Mouse (Mus musculus) hindbrain, embryonic 13.5 days (tissue): ENCODE data around the gene Dnmt3b. TPM values are rescaled to one million over a fixed set of nuclear protein-coding genes. Genes with fewer than 3 reads are reported as not detected.

Experiments used
- ATAC-seq: fragments of 200-750 bp; cut with Nextera tagmentation; 2 replicates; pipeline ENCODE4 v1.8.0; 2017; ENCODE audit warnings: moderate TSS enrichment; ENCODE audit not compliant: low FRiP score
- H3K27ac ChIP-seq: fragments of 300-500 bp; sonication (generic); 2 replicates; pipeline ENCODE4 v1.5.1; 2015; ENCODE audit warnings: inconsistent platforms, mild to moderate bottlenecking, moderate library complexity
- H3K27me3 ChIP-seq: fragments of 300-500 bp; sonication (generic); 2 replicates; pipeline ENCODE4 v1.6.1; 2015; ENCODE audit warnings: mild to moderate bottlenecking, inconsistent platforms
- H3K36me3 ChIP-seq: fragments of 300-500 bp; sonication (generic); 2 replicates; pipeline ENCODE4 v1.6.1; 2015; ENCODE audit warnings: mild to moderate bottlenecking, inconsistent platforms
- H3K4me1 ChIP-seq: fragments of 300-500 bp; sonication (generic); replicated peaks from 2 replicates; pipeline ENCODE4 v1.6.1; 2015; ENCODE audit warnings: inconsistent platforms
- H3K4me2 ChIP-seq: fragments of 300-500 bp; sonication (generic); 2 replicates; pipeline ENCODE4 v1.6.1; 2015; ENCODE audit warnings: inconsistent platforms, mild to moderate bottlenecking, moderate library complexity
- H3K4me3 ChIP-seq: fragments of 300-500 bp; sonication (generic); 2 replicates; pipeline ENCODE4 v1.5.1; 2015; ENCODE audit warnings: mild to moderate bottlenecking, inconsistent platforms
- H3K9ac ChIP-seq: fragments of 300-500 bp; sonication (generic); 2 replicates; pipeline ENCODE4 v1.6.1; 2015; ENCODE audit warnings: mild to moderate bottlenecking, inconsistent platforms
- H3K9me3 ChIP-seq: fragments of 300-500 bp; sonication (generic); 2 replicates; pipeline ENCODE4 v1.6.1; 2016; ENCODE audit warnings: inconsistent platforms
- WGBS: fragments of 180-500 bp; shearing (Covaris S2); methylation state at CpG from one replicate; pipeline ENCODE4 v1.1.7; 2015; 5-methylcytosine and 5-hydroxymethylcytosine counted together
- polyA plus RNA-seq: library from polyadenylated mRNA; unstranded; fragments of >200 nt; fragmentation: Nextera tagmentation; extraction: Ambion mirVana; gene quantifications from 2 replicates; pipeline ENCODE4 v1.2.1, GENCODE M21; 2015

Gene Dnmt3b
- 4.4 and 4.9 TPM in 2 replicates for polyA plus RNA-seq

- WGBS, result under 1% methylated on average over 70 of the region's 93 CpGs
- Histone ChIP-seq H3K9me3 (no peaks in the 10 kb centered on the region), H3K4me2 (peak within 1 kb of the TSS; percentile 93), H3K27me3 (peaks cover 14% of the 10 kb centered on the region), H3K4me3 (peak within 1 kb of the TSS; percentile 71), H3K27ac (peak within 1 kb of the TSS; percentile 44), H3K4me1 (peaks cover 19% of the 10 kb centered on the region), H3K9ac (peak within 1 kb of the TSS; percentile 85), H3K36me3 (no peaks in the 10 kb centered on the region)
- peak; percentile 86 for ATAC-seq
These were observed at the start of gene Dnmt3b for GRCm38 (mm10) chr2:153649298-153650013. Gene Dnmt3b (plus strand): TSS chr2:153649450.

DNA sequence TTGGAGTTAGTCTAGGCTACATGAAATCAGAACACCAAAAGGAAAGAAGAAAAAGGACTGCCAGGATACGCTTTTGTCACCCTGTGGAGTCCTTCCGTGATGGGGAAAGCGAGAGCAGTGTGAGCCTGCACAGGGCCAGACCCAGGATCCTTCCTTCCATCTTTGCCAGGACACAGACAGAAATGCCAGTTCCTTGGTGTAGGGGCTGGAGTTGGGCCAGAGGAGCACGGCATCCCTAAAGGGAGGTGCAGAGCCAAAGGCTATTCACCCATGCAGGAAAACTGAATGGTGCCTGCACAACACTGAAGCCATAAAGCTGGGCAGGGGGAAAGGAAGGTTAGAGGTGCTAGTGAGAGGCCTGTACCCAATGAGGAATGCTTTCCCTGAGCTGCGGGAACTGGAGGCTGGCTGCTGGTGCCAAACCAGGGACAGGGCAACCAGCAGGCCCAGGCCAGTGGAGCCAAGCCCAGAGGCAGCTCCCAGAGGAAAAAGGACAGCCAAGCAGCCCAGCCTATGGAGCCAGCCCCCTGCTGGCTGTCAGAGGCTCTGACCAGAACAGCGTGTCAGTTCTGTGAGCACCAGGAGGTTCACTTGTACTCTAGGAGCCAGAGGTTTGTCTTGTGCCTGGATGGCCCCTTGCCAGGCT, 49.1 kb upstream of the Dnmt3b start:
- no peaks in the 10 kb centered on the region for H3K36me3 ChIP-seq
- H3K27ac ChIP-seq, result peak overlapping the region; percentile 62
- ATAC-seq, result peak; percentile 50; the same call in 1 of the 2 replicates
- no peak overlapping the region for H3K9ac ChIP-seq
- no peak overlapping the region for H3K4me2 ChIP-seq
- WGBS, result 56% methylated on average over 6 of the region's 6 CpGs
- H3K4me3 ChIP-seq, result no peak overlapping the region
- H3K27me3 ChIP-seq, result no peaks in the 10 kb centered on the region
- peaks cover 22% of the 10 kb centered on the region for H3K4me1 ChIP-seq
- no peaks in the 10 kb centered on the region for H3K9me3 ChIP-seq

GRCm38 (mm10) chr2:153600667-153601648, 48.3 kb upstream of the Dnmt3b start:
- H3K4me3 ChIP-seq, result no peak overlapping the region
- 41% methylated on average over 16 of the region's 16 CpGs for WGBS
- no peaks in the 10 kb centered on the region for H3K27me3 ChIP-seq
- H3K27ac ChIP-seq, result peak overlapping the region; percentile 62
- H3K4me2 ChIP-seq, result peak overlapping the region; percentile 8; the same call in 1 of the 2 replicates
- no peaks in the 10 kb centered on the region for H3K36me3 ChIP-seq
- H3K9me3 ChIP-seq, result no peaks in the 10 kb centered on the region
- peak; percentile 46 for ATAC-seq
- H3K4me1 ChIP-seq, result peaks cover 22% of the 10 kb centered on the region
- H3K9ac ChIP-seq, result peak overlapping the region; percentile 35; the same call in 1 of the 2 replicates

GRCm38 (mm10) chr2:153603724-153604123, 45.5 kb upstream of the Dnmt3b start:
- no peak for ATAC-seq
- H3K9ac ChIP-seq, result no peak overlapping the region
- H3K9me3 ChIP-seq, result no peaks in the 10 kb centered on the region
- H3K4me2 ChIP-seq, result no peak overlapping the region
- H3K36me3 ChIP-seq, result no peaks in the 10 kb centered on the region
- WGBS, result 37% methylated on average over 4 of the region's 4 CpGs
- H3K4me3 ChIP-seq, result no peak overlapping the region
- H3K27ac ChIP-seq, result no peak overlapping the region
- H3K4me1 ChIP-seq, result peaks cover 17% of the 10 kb centered on the region
- H3K27me3 ChIP-seq, result no peaks in the 10 kb centered on the region

- H3K27me3 ChIP-seq, result no peaks in the 10 kb centered on the region
- H3K4me1 ChIP-seq, result peaks cover 27% of the 10 kb centered on the region
- H3K9ac ChIP-seq, result no peak overlapping the region
- 81% methylated on average over 3 of the region's 3 CpGs for WGBS
- H3K9me3 ChIP-seq, result no peaks in the 10 kb centered on the region
- H3K4me2 ChIP-seq, result no peak overlapping the region
- no peak for ATAC-seq
- H3K36me3 ChIP-seq, result no peaks in the 10 kb centered on the region
- no peak overlapping the region for H3K4me3 ChIP-seq
- H3K27ac ChIP-seq, result no peak overlapping the region
These were observed 42.8 kb upstream of the Dnmt3b start for GRCm38 (mm10) chr2:153606421-153606820.

DNA sequence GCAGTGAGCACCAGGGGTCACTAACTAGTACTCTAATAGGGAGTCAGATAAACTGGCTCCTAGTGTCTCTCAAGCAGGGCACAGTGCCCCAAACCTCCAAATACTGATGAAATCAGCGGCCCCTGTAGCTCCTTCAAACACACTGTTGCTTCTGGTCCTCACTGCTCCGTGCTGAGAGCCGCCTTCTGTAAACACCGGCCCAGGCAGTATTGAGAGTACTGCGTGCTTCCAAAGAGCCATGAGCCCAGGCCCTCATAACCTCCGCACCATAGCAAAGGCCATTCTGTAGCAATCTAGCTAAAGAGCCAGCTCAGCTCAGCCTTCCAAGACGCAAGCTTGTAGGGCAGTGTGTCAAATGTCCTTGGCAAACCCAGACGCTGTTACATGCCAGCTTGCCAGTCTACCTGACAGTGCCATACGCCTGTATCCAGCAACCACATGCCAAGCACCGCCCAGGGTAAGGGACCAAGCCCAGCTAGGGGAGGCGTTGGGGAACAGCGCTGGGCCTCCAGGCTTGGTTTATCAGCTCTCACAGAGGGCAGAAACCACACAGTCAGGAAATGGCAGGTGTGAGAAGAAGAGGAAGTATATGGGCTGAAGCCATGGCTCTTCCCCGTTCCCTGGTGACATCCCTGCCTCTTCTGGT, 41.3 kb upstream of the Dnmt3b start:
- no peak overlapping the region for H3K9ac ChIP-seq
- no peak overlapping the region for H3K27ac ChIP-seq
- ATAC-seq, result no peak
- H3K27me3 ChIP-seq, result no peaks in the 10 kb centered on the region
- no peaks in the 10 kb centered on the region for H3K9me3 ChIP-seq
- H3K4me3 ChIP-seq, result no peak overlapping the region
- peaks cover 29% of the 10 kb centered on the region for H3K4me1 ChIP-seq
- no peaks in the 10 kb centered on the region for H3K36me3 ChIP-seq
- H3K4me2 ChIP-seq, result no peak overlapping the region
- WGBS, result 83% methylated on average over 13 of the region's 13 CpGs

DNA sequence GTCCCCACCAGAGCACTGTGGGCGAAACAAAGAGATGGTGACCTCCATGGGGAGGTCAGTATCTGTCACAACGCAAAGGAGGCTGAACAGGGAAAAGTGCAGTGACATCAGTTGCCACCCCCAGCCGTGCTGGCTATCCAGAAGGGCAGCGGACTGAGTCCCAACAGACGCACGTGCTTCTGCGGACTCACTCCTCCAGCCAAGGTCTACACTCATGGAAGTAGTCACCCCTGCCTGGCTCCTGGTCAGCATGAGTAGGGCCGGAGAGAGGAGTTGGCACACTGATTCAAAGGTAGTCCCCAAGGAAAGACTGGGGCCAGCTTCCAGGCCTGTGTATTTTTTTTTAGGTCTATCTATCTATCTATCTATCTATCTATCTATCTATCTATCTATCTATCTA, 40.2 kb upstream of the Dnmt3b start:
- Histone ChIP-seq H3K4me1 (peaks cover 29% of the 10 kb centered on the region), H3K36me3 (no peaks in the 10 kb centered on the region), H3K9ac (no peak overlapping the region), H3K27me3 (no peaks in the 10 kb centered on the region), H3K9me3 (no peaks in the 10 kb centered on the region), H3K27ac (no peak overlapping the region), H3K4me2 (no peak overlapping the region), H3K4me3 (no peak overlapping the region)
- WGBS, result 56% methylated on average over 8 of the region's 8 CpGs
- ATAC-seq, result no peak

GRCm38 (mm10) chr2:153609548-153609947, 39.7 kb upstream of the Dnmt3b start:
- peak; percentile 38 for ATAC-seq
- Histone ChIP-seq H3K4me2 (no peak overlapping the region), H3K4me3 (no peak overlapping the region), H3K36me3 (no peaks in the 10 kb centered on the region), H3K27me3 (no peaks in the 10 kb centered on the region), H3K27ac (peak overlapping the region; percentile 40; the same call in 1 of the 2 replicates), H3K9ac (no peak overlapping the region), H3K4me1 (peaks cover 29% of the 10 kb centered on the region), H3K9me3 (no peaks in the 10 kb centered on the region)
- WGBS, result 6% methylated on average over 9 of the region's 9 CpGs

GRCm38 (mm10) chr2:153610426-153611240, 38.6 kb upstream of the Dnmt3b start:
- Histone ChIP-seq H3K9me3 (no peaks in the 10 kb centered on the region), H3K4me3 (no peak overlapping the region), H3K9ac (peak overlapping the region; percentile 44), H3K4me1 (peaks cover 29% of the 10 kb centered on the region), H3K27ac (peak overlapping the region; percentile 85), H3K27me3 (no peaks in the 10 kb centered on the region), H3K36me3 (peaks cover 5% of the 10 kb centered on the region; the same call in 1 of the 2 replicates), H3K4me2 (no peak overlapping the region)
- ATAC-seq, result peak; percentile 67
- 13% methylated on average over 14 of the region's 14 CpGs for WGBS

GRCm38 (mm10) chr2:153611241-153611630, 38.0 kb upstream of the Dnmt3b start:
- Histone ChIP-seq H3K4me1 (peaks cover 29% of the 10 kb centered on the region), H3K36me3 (peaks cover 5% of the 10 kb centered on the region; the same call in 1 of the 2 replicates), H3K4me2 (no peak overlapping the region), H3K9me3 (no peaks in the 10 kb centered on the region), H3K27ac (peak overlapping the region; percentile 85), H3K9ac (peak overlapping the region; percentile 44; the same call in 1 of the 2 replicates), H3K27me3 (no peaks in the 10 kb centered on the region), H3K4me3 (no peak overlapping the region)
- 63% methylated on average over 7 of the region's 7 CpGs for WGBS
- no peak; the same call in 1 of the 2 replicates for ATAC-seq

DNA sequence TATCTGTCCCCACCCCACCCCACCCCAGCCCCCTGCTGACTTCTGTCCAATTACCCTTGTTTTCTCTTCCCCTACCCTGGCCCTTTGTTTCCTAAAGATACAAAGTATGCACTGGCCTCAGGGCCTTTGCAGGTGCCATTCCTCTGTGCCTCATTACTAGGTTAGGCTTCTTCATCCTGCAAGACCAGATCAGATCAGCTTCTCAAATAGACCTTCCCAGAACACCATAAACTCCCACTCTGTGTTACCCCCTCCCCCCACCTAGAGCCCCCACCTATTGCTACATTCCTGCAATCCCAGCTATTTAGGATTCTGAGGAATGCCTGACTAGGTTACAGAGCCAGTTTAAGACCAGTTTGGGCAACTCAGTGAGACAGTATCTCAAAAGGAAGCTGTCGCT, 37.5 kb upstream of the Dnmt3b start:
- H3K4me1 ChIP-seq, result peaks cover 29% of the 10 kb centered on the region
- no peak for ATAC-seq
- peaks cover 7% of the 10 kb centered on the region for H3K36me3 ChIP-seq
- WGBS, result 93% methylated on average over 1 of the region's 1 CpGs
- no peak overlapping the region for H3K4me3 ChIP-seq
- no peak overlapping the region for H3K9ac ChIP-seq
- no peak overlapping the region for H3K27ac ChIP-seq
- H3K4me2 ChIP-seq, result no peak overlapping the region
- no peaks in the 10 kb centered on the region for H3K27me3 ChIP-seq
- H3K9me3 ChIP-seq, result no peaks in the 10 kb centered on the region
